Mouse (Mus musculus): ENCODE results near the gene Ddr1. TPM values are rescaled to one million over a fixed set of nuclear protein-coding genes. Genes with fewer than 3 reads are reported as not detected.

The Ddr1 gene
- polyA plus RNA-seq, 1 experiment from 2014 or later: 65.8 TPM

Other genes starting within 250 kb of the Ddr1 start
- 0.14 and 5.4 TPM in 2 replicates for gene H2-Q10, start 234.5 kb downstream of the Ddr1 start, polyA plus RNA-seq (2015; fragmentation: Nextera tagmentation; extraction: Ambion mirVana)
- not detected in 2 replicates for gene Pou5f1, start 198.6 kb downstream of the Ddr1 start, polyA plus RNA-seq (2015; fragmentation: Nextera tagmentation; extraction: Ambion mirVana)
- 74.1 and 78.2 TPM in 2 replicates for gene Tcf19, start 187.8 kb downstream of the Ddr1 start, polyA plus RNA-seq (2015; fragmentation: Nextera tagmentation; extraction: Ambion mirVana)
- gene Cchcr1, start 187.5 kb downstream of the Ddr1 start, polyA plus RNA-seq (2015; fragmentation: Nextera tagmentation; extraction: Ambion mirVana): 23.2 and 24.2 TPM in 2 replicates
- gene Psors1c2, start 171.4 kb downstream of the Ddr1 start, polyA plus RNA-seq (2015; fragmentation: Nextera tagmentation; extraction: Ambion mirVana): 1.5 and 1.9 TPM in 2 replicates
- 0.10 TPM in 1 of 2 replicates, not detected in the other for gene Cdsn, start 152.5 kb downstream of the Ddr1 start, polyA plus RNA-seq (2015; fragmentation: Nextera tagmentation; extraction: Ambion mirVana)
- gene 2300002M23Rik, start 137.2 kb downstream of the Ddr1 start, polyA plus RNA-seq (2015; fragmentation: Nextera tagmentation; extraction: Ambion mirVana): 0.27 and 0.28 TPM in 2 replicates
- gene Sfta2, start 103.1 kb downstream of the Ddr1 start, polyA plus RNA-seq (2015; fragmentation: Nextera tagmentation; extraction: Ambion mirVana): 0.52 and 0.79 TPM in 2 replicates
- not detected in 2 replicates for gene Gm9573, start 78.0 kb downstream of the Ddr1 start, polyA plus RNA-seq (2015; fragmentation: Nextera tagmentation; extraction: Ambion mirVana)
- 0.13 TPM in 1 of 2 replicates, not detected in the other for gene Mucl3, start 60.9 kb downstream of the Ddr1 start, polyA plus RNA-seq (2015; fragmentation: Nextera tagmentation; extraction: Ambion mirVana)
- 15.9 and 17.4 TPM in 2 replicates for gene Vars2, start 37.0 kb downstream of the Ddr1 start, polyA plus RNA-seq (2015; fragmentation: Nextera tagmentation; extraction: Ambion mirVana)
- gene Gtf2h4, start 30.9 kb downstream of the Ddr1 start, polyA plus RNA-seq (2015; fragmentation: Nextera tagmentation; extraction: Ambion mirVana): 39.2 and 48.6 TPM in 2 replicates
- gene Ier3, start 117.1 kb upstream of the Ddr1 start, polyA plus RNA-seq (2015; fragmentation: Nextera tagmentation; extraction: Ambion mirVana): 20.1 and 27.7 TPM in 2 replicates
- 61.0 and 67.2 TPM in 2 replicates for gene Flot1, start 118.6 kb upstream of the Ddr1 start, polyA plus RNA-seq (2015; fragmentation: Nextera tagmentation; extraction: Ambion mirVana)
- 1,166 and 1,221 TPM in 2 replicates for gene Tubb5, start 133.7 kb upstream of the Ddr1 start, polyA plus RNA-seq (2015; fragmentation: Nextera tagmentation; extraction: Ambion mirVana)
- 15.7 and 21.0 TPM in 2 replicates for gene Mdc1, start 136.9 kb upstream of the Ddr1 start, polyA plus RNA-seq (2015; fragmentation: Nextera tagmentation; extraction: Ambion mirVana)
- 49.0 and 53.5 TPM in 2 replicates for gene Nrm, start 156.7 kb upstream of the Ddr1 start, polyA plus RNA-seq (2015; fragmentation: Nextera tagmentation; extraction: Ambion mirVana)
- 23.7 and 25.4 TPM in 2 replicates for gene Ppp1r18, start 161.0 kb upstream of the Ddr1 start, polyA plus RNA-seq (2015; fragmentation: Nextera tagmentation; extraction: Ambion mirVana)
- 40.9 and 53.5 TPM in 2 replicates for gene Dhx16, start 175.2 kb upstream of the Ddr1 start, polyA plus RNA-seq (2015; fragmentation: Nextera tagmentation; extraction: Ambion mirVana)
- gene 2310061I04Rik, start 192.8 kb upstream of the Ddr1 start, polyA plus RNA-seq (2015; fragmentation: Nextera tagmentation; extraction: Ambion mirVana): 24.7 and 30.1 TPM in 2 replicates
- gene Atat1, start 205.5 kb upstream of the Ddr1 start, polyA plus RNA-seq (2015; fragmentation: Nextera tagmentation; extraction: Ambion mirVana): 136 and 151 TPM in 2 replicates
- 60.2 and 69.9 TPM in 2 replicates for gene Mrps18b, start 211.8 kb upstream of the Ddr1 start, polyA plus RNA-seq (2015; fragmentation: Nextera tagmentation; extraction: Ambion mirVana)
- 40.1 and 44.3 TPM in 2 replicates for gene Ppp1r10, start 211.8 kb upstream of the Ddr1 start, polyA plus RNA-seq (2015; fragmentation: Nextera tagmentation; extraction: Ambion mirVana)

All from embryonic facial prominence, embryonic 13.5 days (tissue).